ENCODE assay signal across 20 mouse cellular contexts in the genomic region with DNA sequence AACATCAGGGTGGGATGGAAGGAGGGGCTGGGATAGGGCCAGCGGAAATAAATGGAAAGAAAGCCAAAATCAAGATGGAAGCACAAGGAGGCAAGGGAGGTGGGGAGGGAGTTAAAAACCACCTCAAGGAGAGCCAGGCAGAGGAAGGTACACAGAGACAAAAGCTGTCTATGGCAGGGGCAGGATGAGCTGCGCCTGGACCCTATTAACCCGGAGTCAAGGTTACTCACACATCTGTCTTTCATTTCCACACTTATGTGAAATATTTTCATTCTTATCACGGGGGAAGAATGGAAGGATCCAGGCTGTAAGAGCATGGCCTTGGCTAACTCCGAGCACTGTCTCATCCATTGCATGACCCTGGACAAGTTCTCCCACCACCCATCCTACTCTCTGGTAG.
"Had no signal": no experiment of that assay in that cellular context is flagged by ENCODE, and none has a peak within 500 bp of the region (broad histone marks: within the 10 kb centered on the region; RNA-seq: fewer than 3 reads in every experiment).

No protein-coding gene starts in this region.

- DNase-seq: kidney, postnatal 14 days; kidney, postnatal 4 days; left cerebral cortex, postnatal 4 days; liver; lung, adult 18-20 months; lung, postnatal 10 days; lung, postnatal 36 days; right cerebral cortex, postnatal 4 days; thymus, adult 18-20 months; thymus, postnatal 36 days had no signal

- H3K9me3 ChIP-seq: limb, embryonic 13.5 days; liver, embryonic 12.5 days; liver, embryonic 15.5 days; lung, embryonic 15.5 days; megakaryocyte, embryonic 14.5 days; midbrain, embryonic 10.5 days; midbrain, embryonic 13.5 days had no signal

- H3K27ac ChIP-seq: limb, embryonic 13.5 days; liver, embryonic 12.5 days; liver, embryonic 15.5 days; lung, embryonic 15.5 days; midbrain, embryonic 10.5 days; midbrain, embryonic 13.5 days; stomach, postnatal 0 days had no signal

- H3K4me3 ChIP-seq: limb, embryonic 13.5 days; liver, embryonic 12.5 days; liver, embryonic 15.5 days; lung, embryonic 15.5 days; megakaryocyte, embryonic 14.5 days; midbrain, embryonic 10.5 days; midbrain, embryonic 13.5 days; myocyte had no signal

- H3K4me2 ChIP-seq: limb, embryonic 13.5 days; liver, embryonic 12.5 days; liver, embryonic 15.5 days; lung, embryonic 15.5 days; midbrain, embryonic 13.5 days had no signal

- ATAC-seq: liver, embryonic 12.5 days; midbrain, embryonic 13.5 days; midbrain, embryonic 16.5 days had no signal

- H3K36me3 ChIP-seq: limb, embryonic 13.5 days; liver, embryonic 12.5 days; liver, embryonic 15.5 days; lung, embryonic 15.5 days; midbrain, embryonic 10.5 days; midbrain, embryonic 13.5 days had no signal

- H3K4me1 ChIP-seq: liver, embryonic 15.5 days; megakaryocyte, embryonic 14.5 days had no signal

- H3K9ac ChIP-seq: limb, embryonic 13.5 days; liver, embryonic 12.5 days; liver, embryonic 15.5 days; lung, embryonic 15.5 days; midbrain, embryonic 13.5 days had no signal

- H3K27me3 ChIP-seq: limb, embryonic 13.5 days; liver, embryonic 12.5 days; liver, embryonic 15.5 days; lung, embryonic 15.5 days had no signal
